Mouse (Mus musculus) thymus, adult 2 months (tissue): ENCODE measurements around the gene Def6.

Experiments
- CTCF ChIP-seq: fragments of 200-500 bp; IDR thresholded peaks from 2 replicates; pipeline ENCODE4 v1.5.1; 2012; ENCODE audit warnings: mild to moderate bottlenecking, control low read depth, low read length, moderate library complexity, borderline replicate concordance; ENCODE audit not compliant: control insufficient read depth, poor library complexity, insufficient read depth; ENCODE audit errors: extremely low read depth
- POLR2A ChIP-seq: fragments of 200-500 bp; IDR thresholded peaks from 2 replicates; pipeline ENCODE4 v1.6.1; 2012; ENCODE audit warnings: mild to moderate bottlenecking, low read length, control low read depth, moderate library complexity; ENCODE audit not compliant: control insufficient read depth, poor library complexity, insufficient read depth; ENCODE audit errors: extremely low read depth

DNA sequence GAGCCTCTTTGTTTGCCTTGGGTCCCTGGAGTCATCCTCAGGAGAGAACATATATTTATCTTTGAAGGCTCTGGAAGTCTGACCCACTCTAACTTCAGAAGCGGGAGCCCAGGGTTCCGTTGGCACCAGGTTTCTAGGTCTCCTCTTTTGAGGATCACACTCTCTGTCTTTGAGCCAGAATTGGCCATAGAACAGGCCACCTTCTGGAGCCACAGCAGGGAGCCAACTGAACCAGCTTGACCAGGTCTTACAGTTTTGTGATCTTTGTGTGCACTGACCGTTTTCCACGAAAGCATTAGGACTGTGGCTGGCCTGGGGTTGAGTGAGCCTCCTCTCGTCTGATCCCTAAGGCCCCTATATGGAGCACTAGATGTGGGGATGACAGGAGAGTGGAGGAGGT, 27.1 kb downstream of the Def6 start:
- TF ChIP-seq CTCF (no peak), POLR2A (no peak)
